Mouse (Mus musculus) limb, embryonic 14.5 days (tissue): ENCODE measurements around the gene Pde4dip. TPM values are rescaled to one million over a fixed set of nuclear protein-coding genes. Genes with fewer than 3 reads are reported as not detected.

ENCODE experiments used
- ATAC-seq: fragments of 200-750 bp; cut with Nextera tagmentation; 2 replicates; pipeline ENCODE4 v1.8.0; 2017; ENCODE audit warnings: low read depth, moderate number of reproducible peaks, moderate TSS enrichment; ENCODE audit not compliant: low FRiP score
- DNase-seq: peaks from one replicate; pipeline ENCODE4 v3.0.0-alpha.2; 2015; ENCODE audit warnings: low spot score
- H3K27ac ChIP-seq: fragments of 300-500 bp; sonication (generic); replicated peaks from 2 replicates; pipeline ENCODE4 v1.5.1; 2014; ENCODE audit warnings: low read depth, mild to moderate bottlenecking, low read length, moderate library complexity, mixed read lengths
- H3K27me3 ChIP-seq: fragments of 300-500 bp; sonication (generic); 2 replicates; pipeline ENCODE4 v1.6.1; 2014; ENCODE audit warnings: low read length, mixed read lengths; ENCODE audit not compliant: control insufficient read depth, insufficient read depth
- H3K36me3 ChIP-seq: fragments of 300-500 bp; sonication (generic); 2 replicates; pipeline ENCODE4 v1.6.1; 2014; ENCODE audit warnings: mild to moderate bottlenecking, low read length, moderate library complexity, mixed read lengths; ENCODE audit not compliant: control insufficient read depth, insufficient read depth
- H3K4me1 ChIP-seq: fragments of 300-500 bp; sonication (generic); 2 replicates; pipeline ENCODE4 v1.6.1; 2014; ENCODE audit warnings: antibody characterized with exemption, low read length, mixed read lengths; ENCODE audit not compliant: control insufficient read depth, insufficient read depth
- H3K4me2 ChIP-seq: fragments of 300-500 bp; sonication (generic); replicated peaks from 2 replicates; pipeline ENCODE4 v1.6.1; 2014; ENCODE audit warnings: low read depth, mild to moderate bottlenecking, low read length, moderate library complexity; ENCODE audit not compliant: severe bottlenecking
- H3K4me3 ChIP-seq: fragments of 300-500 bp; sonication (generic); replicated peaks from 2 replicates; pipeline ENCODE4 v1.5.1; 2014; ENCODE audit warnings: low read length
- H3K9ac ChIP-seq: fragments of 300-500 bp; sonication (generic); 2 replicates; pipeline ENCODE4 v1.6.1; 2014; ENCODE audit warnings: mild to moderate bottlenecking, low read depth, low read length, moderate library complexity; ENCODE audit not compliant: severe bottlenecking
- H3K9me3 ChIP-seq: fragments of 300-500 bp; sonication (generic); 2 replicates; pipeline ENCODE4 v1.6.1; 2016; ENCODE audit warnings: low read length; ENCODE audit not compliant: control insufficient read depth
- POLR2A ChIP-seq: fragments of 200-500 bp; IDR thresholded peaks from 2 replicates; pipeline ENCODE4 v1.8.0; 2012; ENCODE audit warnings: inconsistent platforms, mild to moderate bottlenecking, moderate library complexity, borderline replicate concordance; ENCODE audit not compliant: insufficient read depth, insufficient read length; ENCODE audit errors: extremely low read depth
- WGBS: fragments of 180-500 bp; shearing (Covaris S2); extraction: QIAGEN DNeasy Blood & Tissue Kit; methylation state at CpG from one replicate; pipeline ENCODE4 v1.1.7; 2014; 5-methylcytosine and 5-hydroxymethylcytosine counted together
- microRNA-seq: library from miRNA; unstranded; fragments of <30 nt; microRNA quantifications from one replicate; pipeline ENCODE4, GENCODE M21; 2016
- polyA plus RNA-seq, 2 experiments: library from polyadenylated mRNA; depleted of rRNA in 1 of 2; stranded (reverse) in 1 of 2; unstranded in 1 of 2; fragments of >200 nt; fragmentation: Nextera tagmentation in 1 of 2; extraction: Ambion mirVana in 1 of 2; gene quantifications; 2 replicates each; pipeline versions ENCODE4 v1.2.1 to v1.2.3; 2012 to 2014

Pde4dip gene
- polyA plus RNA-seq, 2 experiments: 33.3 to 38.5 TPM

DNA sequence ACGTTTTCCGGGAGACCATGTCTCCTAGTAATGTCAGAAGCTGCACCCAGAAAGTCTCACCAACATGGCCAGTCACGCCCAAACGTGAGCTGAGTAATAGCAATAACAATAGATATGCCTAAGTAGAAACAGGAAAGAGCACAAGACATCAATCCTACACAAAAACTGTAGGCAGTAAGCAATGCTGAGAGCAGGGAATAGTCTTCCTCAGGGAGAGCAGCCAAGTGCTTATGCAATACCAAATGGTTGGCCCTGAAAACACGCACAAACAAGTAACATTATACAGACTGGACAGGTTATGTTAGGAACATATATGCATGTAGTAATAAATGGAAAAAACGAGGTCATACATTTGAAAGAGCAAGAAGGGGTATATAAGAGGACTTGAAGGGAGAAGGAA lies 239.0 kb downstream of the Pde4dip start:
- H3K27ac ChIP-seq: no peak overlapping the region
- no peaks in the 10 kb centered on the region for H3K4me1 ChIP-seq
- 74% methylated on average over 6 of the region's 6 CpGs for WGBS
- no peaks in the 10 kb centered on the region for H3K36me3 ChIP-seq
- no peak overlapping the region for H3K9ac ChIP-seq
- H3K9me3 ChIP-seq: no peaks in the 10 kb centered on the region
- no peak overlapping the region for H3K4me3 ChIP-seq
- TF ChIP-seq POLR2A: no peak
- no peak for DNase-seq
- ATAC-seq: no peak
- no peaks in the 10 kb centered on the region for H3K27me3 ChIP-seq
- no peak overlapping the region for H3K4me2 ChIP-seq

- TF ChIP-seq POLR2A: no peak
- no peaks in the 10 kb centered on the region for H3K36me3 ChIP-seq
- no peak overlapping the region for H3K27ac ChIP-seq
- no peak for DNase-seq
- no peaks in the 10 kb centered on the region for H3K27me3 ChIP-seq
- no peak overlapping the region for H3K4me3 ChIP-seq
- no peak overlapping the region for H3K4me2 ChIP-seq
- ATAC-seq: no peak
- WGBS: 59% methylated on average over 3 of the region's 3 CpGs
- no peak overlapping the region for H3K9ac ChIP-seq
- H3K9me3 ChIP-seq: no peaks in the 10 kb centered on the region
- H3K4me1 ChIP-seq: no peaks in the 10 kb centered on the region
Measured at GRCm38 (mm10) chr3:97649022-97649421, 239.5 kb downstream of the Pde4dip start.

DNA sequence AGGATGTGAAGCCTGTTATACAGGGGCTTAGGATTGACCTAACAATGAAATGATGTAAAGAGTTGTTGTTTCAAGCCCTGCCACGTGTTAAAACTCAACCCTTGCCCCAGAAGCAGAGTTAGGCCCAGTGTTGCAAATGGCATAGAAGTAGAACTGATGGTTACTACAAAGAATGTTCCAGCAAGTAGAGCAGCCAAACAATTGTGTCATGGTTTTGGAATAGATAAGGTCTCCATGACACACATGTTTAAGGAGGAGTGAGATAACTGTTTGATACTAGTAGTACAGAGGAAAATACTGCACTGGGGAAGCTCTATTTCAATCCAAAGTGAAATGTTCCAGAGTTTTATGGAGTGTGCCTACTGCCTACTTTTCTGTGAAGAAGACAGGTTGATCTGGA lies 240.0 kb downstream of the Pde4dip start:
- no peak overlapping the region for H3K9ac ChIP-seq
- no peak overlapping the region for H3K4me2 ChIP-seq
- H3K9me3 ChIP-seq: no peaks in the 10 kb centered on the region
- no peak for TF ChIP-seq POLR2A
- DNase-seq: no peak
- ATAC-seq: no peak
- 35% methylated on average over 1 of the region's 1 CpGs for WGBS
- no peaks in the 10 kb centered on the region for H3K4me1 ChIP-seq
- no peak overlapping the region for H3K4me3 ChIP-seq
- no peaks in the 10 kb centered on the region for H3K27me3 ChIP-seq
- no peak overlapping the region for H3K27ac ChIP-seq
- H3K36me3 ChIP-seq: no peaks in the 10 kb centered on the region

GRCm38 (mm10) chr3:97642001-97642400 lies 246.5 kb downstream of the Pde4dip start:
- Histone ChIP-seq H3K9me3 (no peaks in the 10 kb centered on the region), H3K27me3 (no peaks in the 10 kb centered on the region), H3K4me3 (no peak overlapping the region), H3K4me2 (no peak overlapping the region), H3K9ac (no peak overlapping the region), H3K27ac (no peak overlapping the region), H3K36me3 (no peaks in the 10 kb centered on the region), H3K4me1 (no peaks in the 10 kb centered on the region; the same call in 1 of the 2 replicates)
- 85% methylated on average over 8 of the region's 9 CpGs for WGBS
- ATAC-seq (no peak), DNase-seq (no peak)
- TF ChIP-seq POLR2A: no peak

GRCm38 (mm10) chr3:97641396-97641795 lies 247.1 kb downstream of the Pde4dip start:
- 89% methylated on average over 4 of the region's 4 CpGs for WGBS
- Histone ChIP-seq H3K9ac (no peak overlapping the region), H3K4me3 (no peak overlapping the region), H3K36me3 (no peaks in the 10 kb centered on the region), H3K9me3 (no peaks in the 10 kb centered on the region), H3K27ac (no peak overlapping the region), H3K4me2 (no peak overlapping the region), H3K4me1 (no peaks in the 10 kb centered on the region; the same call in 1 of the 2 replicates), H3K27me3 (no peaks in the 10 kb centered on the region)
- ATAC-seq (no peak), DNase-seq (no peak)
- no peak for TF ChIP-seq POLR2A

Small RNAs within 50 kb of the gene (microRNA-seq; reads per million reads assigned to microRNA genes)
- gene Mir7225: not detected

Other genes starting within 250 kb of the Pde4dip start
- gene Prkab2, start 230.5 kb downstream of the Pde4dip start, polyA plus RNA-seq (2012; rRNA removed): 15.4 and 15.6 TPM in 2 replicates
- gene Prkab2, start 230.5 kb downstream of the Pde4dip start, polyA plus RNA-seq (2014; fragmentation: Nextera tagmentation; extraction: Ambion mirVana): 7.2 and 7.6 TPM in 2 replicates
- not detected in 2 replicates for gene Gm17651, start 214.0 kb downstream of the Pde4dip start, polyA plus RNA-seq (2012; rRNA removed)
- gene Gm17651, start 214.0 kb downstream of the Pde4dip start, polyA plus RNA-seq (2014; fragmentation: Nextera tagmentation; extraction: Ambion mirVana): not detected in 2 replicates
- 82.4 and 110 TPM in 2 replicates for gene Sec22b, start 12.5 kb upstream of the Pde4dip start, polyA plus RNA-seq (2012; rRNA removed)
- gene Sec22b, start 12.5 kb upstream of the Pde4dip start, polyA plus RNA-seq (2014; fragmentation: Nextera tagmentation; extraction: Ambion mirVana): 182 and 194 TPM in 2 replicates
- 38.7 and 49.0 TPM in 2 replicates for gene Notch2, start 124.8 kb upstream of the Pde4dip start, polyA plus RNA-seq (2012; rRNA removed)
- gene Notch2, start 124.8 kb upstream of the Pde4dip start, polyA plus RNA-seq (2014; fragmentation: Nextera tagmentation; extraction: Ambion mirVana): 48.5 and 54.2 TPM in 2 replicates